Mouse (Mus musculus): Measurements from ENCODE around the gene Eef1a1. TPM values are rescaled to one million over a fixed set of nuclear protein-coding genes. Genes with fewer than 3 reads are reported as not detected.

Eef1a1 gene
- polyA plus RNA-seq, 2 experiments: 6,070 to 9,083 TPM

GRCm38 (mm10) chr9:78516125-78516524 is 27.2 kb upstream of the Eef1a1 start:
- WGBS: 71% methylated on average over 3 of the region's 3 CpGs
- ATAC-seq (ENCODE audit: low FRiP score, low read depth): no peak

GRCm38 (mm10) chr9:78514681-78515080 is 25.7 kb upstream of the Eef1a1 start:
- Histone ChIP-seq H3K9me3 (ENCODE audit: control insufficient read depth, low read length) (no peaks in the 10 kb centered on the region; the same call in 1 of the 2 replicates), H3K36me3 (ENCODE audit: control insufficient read depth, insufficient read depth, low read length) (no peaks in the 10 kb centered on the region), H3K9ac (ENCODE audit: low read depth, low read length, severe bottlenecking) (no peak overlapping the region), H3K27me3 (ENCODE audit: control insufficient read depth, insufficient read depth, low read length) (no peaks in the 10 kb centered on the region), H3K27ac (replicated peaks; ENCODE audit: low read depth, low read length) (no peak overlapping the region), H3K4me2 (replicated peaks; ENCODE audit: low read depth, low read length, severe bottlenecking) (no peak overlapping the region), H3K4me3 (replicated peaks; ENCODE audit: low read length) (no peak overlapping the region), H3K4me1 (ENCODE audit: control insufficient read depth, insufficient read depth, low read length) (no peaks in the 10 kb centered on the region)
- no peak for ATAC-seq (ENCODE audit: low FRiP score, low read depth)
- WGBS: 85% methylated on average over 4 of the region's 4 CpGs
- no peak for DNase-seq (ENCODE audit: low spot score)
- TF ChIP-seq POLR2A (IDR thresholded peaks at IDR 0.05; ENCODE audit: borderline replicate concordance, extremely low read depth, insufficient read depth, insufficient read length): no peak

More at GRCm38 (mm10) chr9:78516125-78516524, 27.2 kb upstream of the Eef1a1 start:
- DNase-seq (ENCODE audit: low spot score): no peak
- no peak overlapping the region for H3K27ac ChIP-seq (replicated peaks; ENCODE audit: low read depth, low read length)
- no peak overlapping the region for H3K4me2 ChIP-seq (replicated peaks; ENCODE audit: low read depth, low read length, severe bottlenecking)
- no peak for TF ChIP-seq POLR2A (IDR thresholded peaks at IDR 0.05; ENCODE audit: borderline replicate concordance, extremely low read depth, insufficient read depth, insufficient read length)
- no peaks in the 10 kb centered on the region; the same call in 1 of the 2 replicates for H3K9me3 ChIP-seq (ENCODE audit: control insufficient read depth, low read length)
- no peaks in the 10 kb centered on the region for H3K36me3 ChIP-seq (ENCODE audit: control insufficient read depth, insufficient read depth, low read length)
- H3K4me3 ChIP-seq (replicated peaks; ENCODE audit: low read length): no peak overlapping the region
- H3K4me1 ChIP-seq (ENCODE audit: control insufficient read depth, insufficient read depth, low read length): peaks cover 10% of the 10 kb centered on the region; the same call in 1 of the 2 replicates
- H3K27me3 ChIP-seq (ENCODE audit: control insufficient read depth, insufficient read depth, low read length): no peaks in the 10 kb centered on the region
- H3K9ac ChIP-seq (ENCODE audit: low read depth, low read length, severe bottlenecking): no peak overlapping the region

GRCm38 (mm10) chr9:78513776-78514500 is 25.0 kb upstream of the Eef1a1 start:
- Histone ChIP-seq H3K27ac (replicated peaks; ENCODE audit: low read depth, low read length) (no peak overlapping the region), H3K9me3 (ENCODE audit: control insufficient read depth, low read length) (no peaks in the 10 kb centered on the region; the same call in 1 of the 2 replicates), H3K4me2 (replicated peaks; ENCODE audit: low read depth, low read length, severe bottlenecking) (no peak overlapping the region), H3K36me3 (ENCODE audit: control insufficient read depth, insufficient read depth, low read length) (no peaks in the 10 kb centered on the region), H3K4me3 (replicated peaks; ENCODE audit: low read length) (no peak overlapping the region), H3K4me1 (ENCODE audit: control insufficient read depth, insufficient read depth, low read length) (no peaks in the 10 kb centered on the region), H3K27me3 (ENCODE audit: control insufficient read depth, insufficient read depth, low read length) (no peaks in the 10 kb centered on the region), H3K9ac (ENCODE audit: low read depth, low read length, severe bottlenecking) (no peak overlapping the region)
- WGBS: 57% methylated on average over 6 of the region's 6 CpGs
- TF ChIP-seq POLR2A (IDR thresholded peaks at IDR 0.05; ENCODE audit: borderline replicate concordance, extremely low read depth, insufficient read depth, insufficient read length): no peak
- DNase-seq (ENCODE audit: low spot score) (no peak), ATAC-seq (ENCODE audit: low FRiP score, low read depth) (no peak)

- H3K4me1 ChIP-seq (ENCODE audit: control insufficient read depth, insufficient read depth, low read length): no peaks in the 10 kb centered on the region
- H3K4me2 ChIP-seq (replicated peaks; ENCODE audit: low read depth, low read length, severe bottlenecking): no peak overlapping the region
- H3K9me3 ChIP-seq (ENCODE audit: control insufficient read depth, low read length): no peaks in the 10 kb centered on the region; the same call in 1 of the 2 replicates
- no peak overlapping the region for H3K4me3 ChIP-seq (replicated peaks; ENCODE audit: low read length)
- no peak overlapping the region for H3K27ac ChIP-seq (replicated peaks; ENCODE audit: low read depth, low read length)
- no peak overlapping the region for H3K9ac ChIP-seq (ENCODE audit: low read depth, low read length, severe bottlenecking)
- ATAC-seq (ENCODE audit: low FRiP score, low read depth) (no peak), DNase-seq (ENCODE audit: low spot score) (no peak)
- WGBS: 94% methylated on average over 5 of the region's 5 CpGs
- no peaks in the 10 kb centered on the region for H3K27me3 ChIP-seq (ENCODE audit: control insufficient read depth, insufficient read depth, low read length)
- H3K36me3 ChIP-seq (ENCODE audit: control insufficient read depth, insufficient read depth, low read length): no peaks in the 10 kb centered on the region
- TF ChIP-seq POLR2A (IDR thresholded peaks at IDR 0.05; ENCODE audit: borderline replicate concordance, extremely low read depth, insufficient read depth, insufficient read length): no peak
Measured at GRCm38 (mm10) chr9:78511705-78512104, 22.8 kb upstream of the Eef1a1 start.

- Histone ChIP-seq H3K9me3 (ENCODE audit: control insufficient read depth, low read length) (no peaks in the 10 kb centered on the region; the same call in 1 of the 2 replicates), H3K4me1 (ENCODE audit: control insufficient read depth, insufficient read depth, low read length) (peaks cover 3% of the 10 kb centered on the region), H3K4me3 (replicated peaks; ENCODE audit: low read length) (no peak overlapping the region), H3K9ac (ENCODE audit: low read depth, low read length, severe bottlenecking) (no peak overlapping the region), H3K27me3 (ENCODE audit: control insufficient read depth, insufficient read depth, low read length) (no peaks in the 10 kb centered on the region), H3K27ac (replicated peaks; ENCODE audit: low read depth, low read length) (no peak overlapping the region), H3K36me3 (ENCODE audit: control insufficient read depth, insufficient read depth, low read length) (no peaks in the 10 kb centered on the region), H3K4me2 (replicated peaks; ENCODE audit: low read depth, low read length, severe bottlenecking) (no peak overlapping the region)
- DNase-seq (ENCODE audit: low spot score) (no peak), ATAC-seq (ENCODE audit: low FRiP score, low read depth) (no peak)
- 86% methylated on average over 16 of the region's 16 CpGs for WGBS
- TF ChIP-seq POLR2A (IDR thresholded peaks at IDR 0.05; ENCODE audit: borderline replicate concordance, extremely low read depth, insufficient read depth, insufficient read length): no peak
Measured at GRCm38 (mm10) chr9:78508106-78508786, 19.3 kb upstream of the Eef1a1 start.
